Mouse (Mus musculus) cerebellum, adult 2 months (tissue): ENCODE measurements around the gene Celf1.

Experiments used
- CTCF ChIP-seq: fragments of 200-500 bp; IDR thresholded peaks from 2 replicates; pipeline ENCODE4 v1.5.1; 2011; ENCODE audit warnings: low read depth, mild to moderate bottlenecking, control low read depth, low read length, moderate library complexity, borderline replicate concordance; ENCODE audit not compliant: insufficient read depth
- POLR2A ChIP-seq: fragments of 200-500 bp; IDR thresholded peaks from 2 replicates; pipeline ENCODE4 v1.6.1; 2011; ENCODE audit warnings: low read length, control low read depth, borderline replicate concordance; ENCODE audit not compliant: insufficient read depth

DNA sequence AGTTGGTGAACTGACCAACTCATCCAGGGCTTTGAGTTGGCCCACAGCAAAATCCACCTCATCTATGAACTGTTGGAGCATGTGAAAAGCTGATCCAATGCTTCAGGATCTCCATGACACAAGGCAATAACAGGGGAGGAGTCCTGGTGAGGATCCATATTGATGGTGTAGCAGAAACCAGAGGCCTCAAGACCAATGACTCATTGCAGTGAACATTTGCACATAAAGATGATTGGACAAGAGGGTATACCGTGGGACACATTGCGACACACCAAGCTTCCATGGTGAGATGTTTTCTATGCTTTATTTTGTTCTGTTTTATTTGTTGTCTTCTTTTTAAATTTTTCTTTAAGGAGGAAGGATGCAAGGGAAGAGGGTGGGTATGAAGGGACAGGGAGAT lies 17.5 kb upstream of the Celf1 start:
- TF ChIP-seq CTCF (no peak), POLR2A (no peak)
